Mouse (Mus musculus) lung, postnatal 36 days (tissue): ENCODE measurements at regions not wholly inside any gene's neighbourhood (a gene's known extent, or its start where the extent isn't known, plus 50 kb on each side); places are given as distances from the start of the nearest gene placed in this dataset.

Source experiments
- DNase-seq: peaks from one replicate; pipeline ENCODE4 v3.0.0; 2022; ENCODE audit warnings: mixed read lengths

- no peak for DNase-seq
Measured at GRCm38 (mm10) chr12:12620316-12620715, 321.4 kb downstream of the Mycn start.

- DNase-seq: no peak
Measured at GRCm38 (mm10) chr12:12619431-12619830, 322.3 kb downstream of the Mycn start.

GRCm38 (mm10) chr12:12612520-12612919, 329.2 kb downstream of the Mycn start:
- DNase-seq: no peak

- DNase-seq: no peak
Measured at GRCm38 (mm10) chr12:12610861-12611260, 330.9 kb downstream of the Mycn start.

- no peak for DNase-seq
Measured at GRCm38 (mm10) chr12:12607995-12608394, 333.7 kb downstream of the Mycn start.

- no peak for DNase-seq
Measured at GRCm38 (mm10) chr12:12606911-12607310, 334.8 kb downstream of the Mycn start.

GRCm38 (mm10) chr12:12605495-12605894, 336.2 kb downstream of the Mycn start:
- DNase-seq: no peak

GRCm38 (mm10) chr12:12601362-12601761, 339.4 kb downstream of the Fam49a start:
- no peak for DNase-seq

GRCm38 (mm10) chr12:12595399-12595798, 333.5 kb downstream of the Fam49a start:
- no peak for DNase-seq

GRCm38 (mm10) chr12:12594567-12594966, 332.6 kb downstream of the Fam49a start:
- DNase-seq: no peak

GRCm38 (mm10) chr12:12593343-12593742, 331.4 kb downstream of the Fam49a start:
- no peak for DNase-seq

- DNase-seq: no peak
Measured at GRCm38 (mm10) chr12:12590753-12591291, 328.9 kb downstream of the Fam49a start.

- no peak for DNase-seq
Measured at GRCm38 (mm10) chr12:12588771-12589370, 326.9 kb downstream of the Fam49a start.

GRCm38 (mm10) chr12:12586436-12586835, 324.5 kb downstream of the Fam49a start:
- DNase-seq: no peak

GRCm38 (mm10) chr12:12581271-12582186, 319.6 kb downstream of the Fam49a start:
- no peak for DNase-seq

- DNase-seq: peak; percentile 56
Measured at GRCm38 (mm10) chr12:12580763-12581178, 318.8 kb downstream of the Fam49a start.

- no peak for DNase-seq
Measured at GRCm38 (mm10) chr12:12578278-12578677, 316.3 kb downstream of the Fam49a start.

GRCm38 (mm10) chr12:12570563-12571251, 308.8 kb downstream of the Fam49a start:
- DNase-seq: peak; percentile 32

GRCm38 (mm10) chr12:12567734-12568104, 305.8 kb downstream of the Fam49a start:
- no peak for DNase-seq

GRCm38 (mm10) chr12:12567058-12567733, 305.3 kb downstream of the Fam49a start:
- DNase-seq: no peak

- no peak for DNase-seq
Measured at GRCm38 (mm10) chr12:12562267-12562666, 300.3 kb downstream of the Fam49a start.

- DNase-seq: peak; percentile 33
Measured at GRCm38 (mm10) chr12:12551818-12552217, 289.9 kb downstream of the Fam49a start.

- no peak for DNase-seq
Measured at GRCm38 (mm10) chr12:12549649-12550048, 287.7 kb downstream of the Fam49a start.
